Mouse (Mus musculus) small intestine, adult 2 months (tissue): ENCODE measurements around the gene Car6. TPM values are rescaled to one million over a fixed set of nuclear protein-coding genes. Genes with fewer than 3 reads are reported as not detected.

Experiments
- H3K27ac ChIP-seq: fragments of 200-500 bp; 2 replicates; pipeline ENCODE4 v1.5.1; 2012; ENCODE audit warnings: low read depth, low read length, control low read depth, inconsistent platforms; ENCODE audit not compliant: insufficient read depth
- H3K27me3 ChIP-seq: fragments of 200-500 bp; 2 replicates; pipeline ENCODE4 v1.6.1; 2012; ENCODE audit warnings: mild to moderate bottlenecking, moderate library complexity, low read length, inconsistent platforms; ENCODE audit not compliant: control insufficient read depth, insufficient read depth
- H3K36me3 ChIP-seq: fragments of 200-500 bp; 2 replicates; pipeline ENCODE4 v1.6.1; 2012; ENCODE audit warnings: mild to moderate bottlenecking, low read length, control low read depth, inconsistent platforms; ENCODE audit not compliant: control insufficient read depth, insufficient read depth
- H3K4me1 ChIP-seq: fragments of 200-500 bp; 2 replicates; pipeline ENCODE4 v1.6.1; 2012; ENCODE audit warnings: low read length, inconsistent platforms, mixed read lengths; ENCODE audit not compliant: control insufficient read depth, insufficient read depth, insufficient read length
- H3K4me3 ChIP-seq: fragments of 200-500 bp; 2 replicates; pipeline ENCODE4 v1.5.1; 2012; ENCODE audit warnings: low read depth, mild to moderate bottlenecking, control low read depth, inconsistent platforms, low read length, moderate library complexity
- CTCF ChIP-seq: fragments of 200-500 bp; IDR thresholded peaks from 2 replicates; pipeline ENCODE4 v1.5.1; 2012; ENCODE audit warnings: low read depth, mild to moderate bottlenecking, control low read depth, inconsistent platforms, low read length, moderate library complexity, mixed read lengths; ENCODE audit not compliant: insufficient replicate concordance, insufficient read length; ENCODE audit errors: extremely low read depth
- POLR2A ChIP-seq: fragments of 200-500 bp; IDR thresholded peaks from 2 replicates; pipeline ENCODE4 v1.6.1; 2012; ENCODE audit warnings: low read depth, mild to moderate bottlenecking, control low read depth, inconsistent platforms, low read length, moderate library complexity
- WGBS: fragments of 180-500 bp; shearing (Covaris S2); methylation state at CpG from one replicate; pipeline ENCODE4 v1.1.7; 2018; 5-methylcytosine and 5-hydroxymethylcytosine counted together
- polyA plus RNA-seq: library from polyadenylated mRNA; depleted of rRNA; stranded (reverse); fragments of >200 nt; gene quantifications from 2 replicates; pipeline ENCODE4 v1.2.3, GENCODE M21; 2012; rRNA removed

The Car6 gene
- 0.14 TPM in 1 of 2 replicates, not detected in the other for polyA plus RNA-seq

DNA sequence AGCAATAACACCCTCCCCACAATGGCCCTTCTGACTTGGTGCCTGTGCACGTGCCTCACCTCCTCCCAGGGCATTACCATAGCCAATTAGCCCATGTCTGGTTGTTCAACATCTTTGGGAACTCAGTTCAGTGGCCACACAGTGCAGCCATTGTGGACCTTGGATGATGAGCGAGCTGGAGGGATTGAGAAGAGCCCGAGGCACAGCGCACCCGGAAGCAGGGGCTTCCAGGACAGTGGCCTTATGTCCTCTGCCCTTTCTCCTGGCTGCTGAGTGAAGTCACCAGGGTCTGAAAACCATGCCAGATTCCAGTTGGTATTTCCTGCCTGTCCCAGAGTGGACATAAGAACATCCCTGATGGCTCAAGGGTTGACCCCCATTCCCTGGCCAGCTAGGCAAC lies at the start of gene Car6:
TSS of gene Car6 (minus strand) at position 101 of the 400 bp plus-strand sequence.
- H3K27me3 ChIP-seq, result no peaks in the 10 kb centered on the region
- 85% methylated on average over 5 of the region's 5 CpGs for WGBS
- H3K27ac ChIP-seq, result peak within 1 kb of the TSS; percentile 75; the same call in 1 of the 2 replicates
- TF ChIP-seq POLR2A, result no peak
- TF ChIP-seq CTCF, result no peak
- peaks cover 30% of the 10 kb centered on the region for H3K4me1 ChIP-seq
- no peaks in the 10 kb centered on the region for H3K36me3 ChIP-seq
- H3K4me3 ChIP-seq, result no peak within 1 kb of the TSS

DNA sequence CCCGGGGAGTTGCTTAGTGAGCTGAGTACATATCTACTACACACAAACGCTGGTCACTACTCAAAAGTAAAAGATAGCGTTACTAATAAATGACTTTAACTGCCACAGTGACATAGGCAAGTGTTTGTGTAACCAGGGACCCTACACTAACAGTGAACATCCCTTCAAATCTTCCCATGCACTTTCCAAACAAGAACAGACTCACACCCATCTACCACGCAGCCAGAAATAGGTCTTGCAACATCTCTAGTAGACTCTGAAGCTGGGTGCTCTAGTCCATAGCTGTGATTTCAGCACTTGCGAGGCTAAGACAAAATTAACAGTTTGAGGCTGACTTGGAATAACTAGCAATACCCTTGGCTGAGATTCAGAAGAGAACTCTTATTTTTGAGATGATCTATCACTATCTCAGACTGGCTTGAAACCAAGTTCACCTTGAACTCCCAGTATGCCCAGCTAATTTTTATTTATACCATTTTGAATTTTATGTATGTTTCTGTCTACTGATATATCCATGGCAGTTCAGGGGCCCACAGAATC lies 48.7 kb upstream of the Car6 start:
- Histone ChIP-seq H3K27me3 (no peaks in the 10 kb centered on the region), H3K27ac (no peak overlapping the region), H3K4me1 (no peaks in the 10 kb centered on the region), H3K36me3 (peaks cover 56% of the 10 kb centered on the region), H3K4me3 (no peak overlapping the region)
- no peak for TF ChIP-seq POLR2A
- no peak for TF ChIP-seq CTCF
- 84% methylated on average over 5 of the region's 5 CpGs for WGBS

DNA sequence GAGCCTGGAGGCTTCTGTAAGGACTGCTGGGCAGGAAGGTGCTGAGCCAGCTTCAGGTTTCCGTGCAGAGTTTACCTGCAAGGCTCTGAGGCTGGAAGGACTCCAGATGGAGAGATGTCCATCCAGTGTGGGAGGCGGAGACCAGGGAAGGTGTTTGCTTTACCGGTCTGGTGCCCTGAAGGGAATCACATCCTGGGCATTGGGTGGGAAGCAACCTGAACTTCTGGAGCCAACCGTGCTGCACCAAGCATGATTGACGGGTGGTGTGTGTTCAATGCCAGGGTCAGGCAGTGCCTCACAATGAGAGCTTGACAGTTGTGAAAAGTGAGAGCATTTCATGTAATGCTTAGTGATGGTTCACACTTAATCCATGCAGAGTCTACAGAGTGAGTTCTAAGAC lies 47.8 kb upstream of the Car6 start:
- H3K4me3 ChIP-seq, result no peak overlapping the region
- WGBS, result 89% methylated on average over 5 of the region's 5 CpGs
- TF ChIP-seq POLR2A, result no peak
- no peak for TF ChIP-seq CTCF
- peaks cover 63% of the 10 kb centered on the region for H3K36me3 ChIP-seq
- H3K4me1 ChIP-seq, result no peaks in the 10 kb centered on the region
- H3K27me3 ChIP-seq, result no peaks in the 10 kb centered on the region
- no peak overlapping the region for H3K27ac ChIP-seq

DNA sequence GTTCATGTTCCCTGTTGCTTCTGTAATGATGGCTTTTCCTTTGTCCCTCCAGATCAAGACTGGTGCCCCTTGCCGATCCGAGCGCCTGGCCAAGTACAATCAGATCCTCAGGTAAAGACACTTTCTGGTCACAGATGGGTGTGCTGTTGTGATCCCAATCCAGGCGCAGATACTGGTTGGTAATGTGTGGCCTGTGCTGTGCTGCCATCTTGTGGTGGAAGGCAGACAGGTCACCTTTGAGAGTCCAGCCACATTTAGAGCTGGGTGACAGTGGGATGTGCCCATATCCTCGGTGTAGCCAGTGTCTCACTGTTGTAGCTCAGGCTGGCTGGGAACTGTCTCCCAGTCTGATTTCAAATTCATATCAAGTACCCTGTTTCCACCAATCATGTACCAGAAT lies 46.9 kb upstream of the Car6 start:
- TF ChIP-seq CTCF (peak; percentile 85), POLR2A (no peak)
- Histone ChIP-seq H3K27me3 (no peaks in the 10 kb centered on the region), H3K36me3 (peaks cover 71% of the 10 kb centered on the region), H3K4me3 (no peak overlapping the region), H3K4me1 (no peaks in the 10 kb centered on the region), H3K27ac (no peak overlapping the region)
- 47% methylated on average over 5 of the region's 5 CpGs for whole genome bisulfite sequencing

DNA sequence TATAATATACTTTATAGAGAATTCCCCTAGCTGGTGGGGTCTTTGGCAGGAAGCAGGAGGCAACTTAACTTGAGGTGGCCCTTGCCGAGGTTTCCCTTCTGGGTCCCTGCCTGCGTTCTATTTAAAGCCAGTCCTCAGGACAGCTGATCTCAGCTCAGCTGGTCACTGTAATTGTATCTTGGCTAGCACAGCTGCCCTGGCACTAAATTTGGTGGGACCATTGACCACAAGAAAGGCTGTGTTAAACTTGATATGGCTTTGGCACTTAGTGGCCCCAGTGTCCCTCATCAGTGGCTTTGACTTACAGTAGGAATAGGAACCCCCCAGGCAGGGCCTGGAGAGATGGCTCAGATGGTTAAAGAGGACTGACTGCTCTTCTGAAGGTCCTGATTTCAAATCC lies 44.7 kb upstream of the Car6 start:
- 86% methylated on average over 2 of the region's 2 CpGs for WGBS
- Histone ChIP-seq H3K27ac (no peak overlapping the region), H3K36me3 (peaks cover 89% of the 10 kb centered on the region), H3K27me3 (no peaks in the 10 kb centered on the region), H3K4me3 (no peak overlapping the region), H3K4me1 (no peaks in the 10 kb centered on the region)
- TF ChIP-seq CTCF (no peak), POLR2A (no peak)

DNA sequence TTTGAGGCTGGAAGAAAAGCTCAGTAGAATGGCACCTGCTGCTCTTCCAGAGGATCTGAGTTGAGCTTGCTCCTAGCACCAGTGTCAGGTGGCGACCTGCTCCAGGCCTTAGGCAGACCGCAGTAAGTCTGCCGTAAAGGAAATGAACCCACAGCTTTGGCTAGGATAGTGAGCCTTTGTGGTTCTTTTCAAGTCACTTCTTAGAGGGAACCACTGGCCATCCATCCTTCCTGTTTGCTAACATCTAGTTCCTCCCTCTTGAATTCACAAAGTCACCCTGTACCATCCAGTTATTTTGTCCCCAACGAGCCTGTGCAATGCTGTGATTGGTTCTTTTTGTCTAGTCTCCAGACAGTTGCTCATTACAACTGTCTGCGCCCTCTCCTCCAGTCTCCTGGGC lies 41.6 kb upstream of the Car6 start:
- no peak overlapping the region for H3K4me3 ChIP-seq
- WGBS, result 83% methylated on average over 5 of the region's 5 CpGs
- peaks cover 12% of the 10 kb centered on the region for H3K4me1 ChIP-seq
- H3K27ac ChIP-seq, result no peak overlapping the region
- peaks cover 73% of the 10 kb centered on the region for H3K36me3 ChIP-seq
- TF ChIP-seq CTCF (no peak), POLR2A (no peak)
- no peaks in the 10 kb centered on the region for H3K27me3 ChIP-seq

DNA sequence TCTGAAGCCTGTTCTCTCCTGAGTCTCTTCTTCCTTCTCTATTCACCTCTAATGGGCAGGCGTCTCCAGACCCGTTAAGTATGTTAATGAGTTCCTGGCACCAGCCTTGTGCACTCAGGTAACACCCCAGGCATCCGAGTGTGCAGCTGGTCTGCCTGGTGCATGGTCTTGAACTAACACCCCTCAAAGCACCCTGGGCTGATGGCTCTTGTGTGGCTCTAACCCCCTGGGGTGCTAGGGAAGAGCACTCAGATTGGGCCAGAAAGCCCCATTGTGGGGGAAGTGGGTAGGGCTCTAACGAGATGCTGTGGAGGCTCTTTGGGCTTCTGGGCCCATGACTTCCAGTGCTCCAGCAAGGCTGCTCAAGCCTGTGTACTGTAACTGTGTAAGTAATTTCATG lies 40.6 kb upstream of the Car6 start:
- Histone ChIP-seq H3K4me3 (no peak overlapping the region), H3K4me1 (peaks cover 12% of the 10 kb centered on the region), H3K27ac (no peak overlapping the region), H3K36me3 (peaks cover 64% of the 10 kb centered on the region), H3K27me3 (no peaks in the 10 kb centered on the region)
- no peak for TF ChIP-seq POLR2A
- TF ChIP-seq CTCF, result no peak
- 84% methylated on average over 4 of the region's 4 CpGs for WGBS
